Mouse (Mus musculus): ENCODE measurements around the gene Slc9a9.
"Not testable (repeated sequence)": the region's sequence is repeated elsewhere in the genome, so short reads cannot be mapped to it uniquely, and the experiment has no call there.

The Slc9a9 gene

GRCm38 (mm10) chr9:94669791-94670577 lies at the start of gene Slc9a9:
TSS of gene Slc9a9 (plus strand) at chr9:94669909.
- no peak for DNase-seq (ENCODE audit: low read depth, low spot score)

- DNase-seq (ENCODE audit: low read depth, low spot score), result no peak
Measured at GRCm38 (mm10) chr9:94620342-94620741, 49.4 kb upstream of the Slc9a9 start.

GRCm38 (mm10) chr9:94620846-94621245 lies 48.9 kb upstream of the Slc9a9 start:
- DNase-seq (ENCODE audit: low read depth, low spot score), result no peak

- DNase-seq (ENCODE audit: low read depth, low spot score), result no peak
Measured at GRCm38 (mm10) chr9:94621902-94622301, 47.8 kb upstream of the Slc9a9 start.

GRCm38 (mm10) chr9:94626737-94627136 lies 43.0 kb upstream of the Slc9a9 start:
- DNase-seq (ENCODE audit: low read depth, low spot score), result no peak

GRCm38 (mm10) chr9:94628948-94629347 lies 40.8 kb upstream of the Slc9a9 start:
- no peak for DNase-seq (ENCODE audit: low read depth, low spot score)

GRCm38 (mm10) chr9:94634275-94634674 lies 35.4 kb upstream of the Slc9a9 start:
- not testable (repeated sequence) for DNase-seq (ENCODE audit: low read depth, low spot score)

GRCm38 (mm10) chr9:94645631-94646030 lies 24.1 kb upstream of the Slc9a9 start:
- no peak for DNase-seq (ENCODE audit: low read depth, low spot score)

GRCm38 (mm10) chr9:94647425-94647824 lies 22.3 kb upstream of the Slc9a9 start:
- DNase-seq (ENCODE audit: low read depth, low spot score), result no peak

- no peak for DNase-seq (ENCODE audit: low read depth, low spot score)
Measured at GRCm38 (mm10) chr9:94649991-94650390, 19.7 kb upstream of the Slc9a9 start.

GRCm38 (mm10) chr9:94653198-94653597 lies 16.5 kb upstream of the Slc9a9 start:
- no peak for DNase-seq (ENCODE audit: low read depth, low spot score)

- no peak for DNase-seq (ENCODE audit: low read depth, low spot score)
Measured at GRCm38 (mm10) chr9:94653827-94654226, 15.9 kb upstream of the Slc9a9 start.

GRCm38 (mm10) chr9:94656265-94656664 lies 13.4 kb upstream of the Slc9a9 start:
- DNase-seq (ENCODE audit: low read depth, low spot score), result no peak

GRCm38 (mm10) chr9:94659401-94660152 lies 10.1 kb upstream of the Slc9a9 start:
- no peak for DNase-seq (ENCODE audit: low read depth, low spot score)

- DNase-seq (ENCODE audit: low read depth, low spot score), result no peak
Measured at GRCm38 (mm10) chr9:94661768-94662167, 7.9 kb upstream of the Slc9a9 start.

- no peak for DNase-seq (ENCODE audit: low read depth, low spot score)
Measured at GRCm38 (mm10) chr9:94665248-94665647, 4.5 kb upstream of the Slc9a9 start.

- no peak for DNase-seq (ENCODE audit: low read depth, low spot score)
Measured at GRCm38 (mm10) chr9:94668589-94668988, 1.1 kb upstream of the Slc9a9 start.

- no peak for DNase-seq (ENCODE audit: low read depth, low spot score)
Measured at GRCm38 (mm10) chr9:94670704-94671103, 995 bp downstream of the Slc9a9 start.

GRCm38 (mm10) chr9:94674704-94675103 lies 5.0 kb downstream of the Slc9a9 start:
- no peak for DNase-seq (ENCODE audit: low read depth, low spot score)

GRCm38 (mm10) chr9:94678021-94678655 lies 8.4 kb downstream of the Slc9a9 start:
- DNase-seq (ENCODE audit: low read depth, low spot score), result no peak

GRCm38 (mm10) chr9:94680468-94681094 lies 10.9 kb downstream of the Slc9a9 start:
- no peak for DNase-seq (ENCODE audit: low read depth, low spot score)

GRCm38 (mm10) chr9:94681095-94681487 lies 11.4 kb downstream of the Slc9a9 start:
- DNase-seq (ENCODE audit: low read depth, low spot score), result no peak
